Mouse (Mus musculus) heart, adult 11 months (tissue): ENCODE results near the gene Ube2a.

Experiments used
- DNase-seq: peaks from one replicate; pipeline ENCODE4 v3.0.0; 2022

The Ube2a gene

GRCm38 (mm10) chrX:36902321-36903114 is 28.8 kb downstream of the Ube2a start, which contains the start of gene Nkrf:
TSS of gene Nkrf (minus strand) at chrX:36902899.
- peak; percentile 94 for DNase-seq

- peak; percentile 99 for DNase-seq
These were observed 29.5 kb downstream of the Ube2a start for GRCm38 (mm10) chrX:36903115-36903768.

DNA sequence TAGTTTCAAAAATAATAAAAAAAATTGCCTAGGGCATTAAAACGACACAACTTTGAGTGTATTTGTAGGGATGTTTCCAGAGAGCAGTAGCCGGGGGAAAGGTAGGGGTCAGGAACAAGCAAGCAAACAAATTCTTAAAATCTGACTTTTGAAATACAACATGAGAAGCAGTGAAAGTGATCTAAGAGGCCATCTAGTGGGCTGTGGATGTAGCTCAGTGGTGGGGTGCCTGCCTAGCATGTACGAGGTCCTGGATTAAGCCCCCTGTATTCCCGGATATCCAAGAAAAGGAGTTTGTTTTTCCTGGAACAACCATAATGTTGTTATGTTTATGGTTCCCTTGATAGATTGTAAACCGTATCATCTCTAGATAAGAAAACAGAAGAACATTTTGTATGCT is 32.8 kb downstream of the Ube2a start:
- no peak for DNase-seq

DNA sequence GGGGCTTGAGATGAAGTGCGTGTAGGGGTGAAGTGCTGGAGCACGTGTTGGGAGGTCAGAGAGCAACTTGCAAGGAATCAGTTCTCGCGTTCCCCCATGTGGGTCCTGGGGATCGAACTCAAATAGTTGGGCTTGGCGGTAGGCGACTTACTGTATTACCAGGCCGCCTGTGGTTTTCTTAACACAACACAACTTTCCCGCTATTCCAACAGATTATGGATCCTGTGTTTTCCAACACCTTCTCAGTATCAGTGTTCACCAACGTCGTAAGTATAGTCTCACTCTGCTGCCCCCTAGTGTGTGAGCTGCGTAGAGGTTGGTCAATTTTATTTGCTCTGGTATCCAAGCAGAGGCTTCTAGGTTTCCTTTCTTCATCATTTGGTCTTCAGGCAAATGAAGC is 37.6 kb downstream of the Ube2a start:
- peak; percentile 86 for DNase-seq

DNA sequence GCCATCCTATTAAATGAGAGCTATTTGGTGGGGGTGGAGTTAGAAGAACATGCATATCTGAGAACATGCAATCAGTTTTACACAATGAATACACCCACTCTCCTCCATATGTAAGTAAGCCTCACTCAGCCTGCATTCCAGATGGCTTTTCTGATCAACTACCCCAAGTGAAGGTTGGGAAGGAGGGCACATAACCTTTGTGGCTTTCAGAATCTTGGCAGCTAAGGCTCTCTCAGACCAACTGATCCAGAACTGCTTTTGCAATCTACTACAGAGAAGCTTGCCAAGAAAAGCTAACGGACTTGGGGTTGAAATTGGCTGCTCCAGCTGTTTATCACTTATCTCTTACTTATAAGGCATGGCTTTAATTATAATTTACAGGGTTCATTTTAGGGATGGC is 44.0 kb downstream of the Ube2a start:
- peak; percentile 35 for DNase-seq

DNA sequence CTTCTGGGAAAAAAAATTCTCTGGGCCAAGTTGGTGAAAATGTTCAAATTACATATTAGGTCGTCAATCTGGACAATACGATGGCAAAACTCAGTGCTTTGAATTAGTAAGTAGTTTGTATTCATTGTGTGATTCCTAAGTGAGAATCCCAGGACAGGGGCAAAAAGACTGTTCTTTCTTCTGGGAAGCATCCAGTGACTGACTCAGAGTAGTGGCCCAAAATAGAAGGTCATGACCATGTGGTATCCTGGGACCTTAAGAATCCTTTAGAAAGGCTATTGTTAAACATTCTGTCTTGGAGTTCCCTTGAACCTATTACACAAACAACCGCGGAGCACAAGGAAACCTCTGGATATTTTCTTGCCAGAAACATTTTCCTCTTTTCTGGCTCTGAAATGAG is 47.6 kb downstream of the Ube2a start:
- DNase-seq = peak; percentile 55

DNA sequence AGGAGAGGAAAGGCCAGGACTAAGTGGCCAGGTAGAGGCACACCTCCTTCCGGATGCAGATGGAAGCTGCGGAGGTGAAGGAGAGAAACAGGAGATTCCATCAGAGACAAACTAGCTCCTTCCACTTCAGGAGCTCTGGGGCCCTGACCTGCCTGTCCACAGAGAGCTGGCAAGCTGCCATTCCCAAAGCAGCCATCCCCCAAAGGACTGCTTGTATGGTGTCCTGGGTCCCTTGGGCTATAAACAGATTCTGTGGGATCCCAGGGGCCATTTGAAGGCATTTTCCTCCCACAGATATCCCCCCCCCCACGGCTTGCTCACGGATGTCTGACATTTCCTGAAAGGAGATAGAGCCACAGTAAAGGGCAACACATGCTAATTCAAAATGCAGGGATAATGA is 55.1 kb downstream of the Ube2a start:
- DNase-seq = peak; percentile 91

GRCm38 (mm10) chrX:36929694-36930093 is 56.0 kb downstream of the Ube2a start:
- DNase-seq = peak; percentile 71

GRCm38 (mm10) chrX:36930574-36930973 is 56.9 kb downstream of the Ube2a start:
- no peak for DNase-seq
